Mouse (Mus musculus) liver, adult 2 months (tissue): ENCODE results near the gene Palm3.

Source experiments
- CTCF ChIP-seq: fragments of 200-500 bp; IDR thresholded peaks from 2 replicates; pipeline ENCODE4 v1.5.1; 2011; ENCODE audit warnings: low read depth, low read length, control low read depth
- POLR2A ChIP-seq: fragments of 200-500 bp; IDR thresholded peaks from 2 replicates; pipeline ENCODE4 v1.6.1; 2011; ENCODE audit warnings: low read length, control low read depth; ENCODE audit not compliant: insufficient read depth; ENCODE audit errors: extremely low read depth

- no peak for TF ChIP-seq POLR2A
- TF ChIP-seq CTCF = no peak
Observed at GRCm38 (mm10) chr8:84060245-84060644, 39.0 kb downstream of the Palm3 start.
